Mouse (Mus musculus) kidney, adult 10 weeks (tissue): ENCODE data around the gene Cyct. TPM values are rescaled to one million over a fixed set of nuclear protein-coding genes. Genes with fewer than 3 reads are reported as not detected.

Experiments
- polyA plus RNA-seq: library from polyadenylated mRNA; stranded (reverse); fragments of 350-450 nt; fragmentation: Illumina TruSeq; extraction: RNeasy Lipid Tissue Mini Kit (QIAGEN cat#74804); gene quantifications from one replicate; pipeline ENCODE4 v1.2.3, GENCODE M21; 2014; ENCODE audit warnings: low read depth, low replicate concordance

The Cyct gene
- not detected for polyA plus RNA-seq

GRCm38 (mm10) chr2:76360226-76360625 is at the start of gene Cyct:
Gene Cyct, minus strand, starts transcription at chr2:76360450.

GRCm38 (mm10) chr2:76406151-76406936 is 46.1 kb upstream of the Cyct start, which contains the start of gene Osbpl6:
Gene Osbpl6, plus strand, starts transcription at chr2:76406508.

GRCm38 (mm10) chr2:76369821-76370655 is 9.8 kb upstream of the Cyct start, which contains the start of gene Rbm45:
Gene Rbm45, plus strand, starts transcription at chr2:76369984.

GRCm38 (mm10) chr2:76338215-76339156 is 21.8 kb downstream of the Cyct start, which contains the start of gene Pde11a:
Gene Pde11a, minus strand, starts transcription at chr2:76338774.

Other genes with a start within 250 kb of the Cyct start
- gene Pde11a, start 21.7 kb downstream of the Cyct start, polyA plus RNA-seq: 1.8 TPM
- gene Rbm45, start 9.5 kb upstream of the Cyct start, polyA plus RNA-seq: 31.5 TPM
- gene Osbpl6, start 46.1 kb upstream of the Cyct start, polyA plus RNA-seq: 48.6 TPM